Mouse (Mus musculus): ENCODE data around the gene Ptpn3.

The Ptpn3 gene

DNA sequence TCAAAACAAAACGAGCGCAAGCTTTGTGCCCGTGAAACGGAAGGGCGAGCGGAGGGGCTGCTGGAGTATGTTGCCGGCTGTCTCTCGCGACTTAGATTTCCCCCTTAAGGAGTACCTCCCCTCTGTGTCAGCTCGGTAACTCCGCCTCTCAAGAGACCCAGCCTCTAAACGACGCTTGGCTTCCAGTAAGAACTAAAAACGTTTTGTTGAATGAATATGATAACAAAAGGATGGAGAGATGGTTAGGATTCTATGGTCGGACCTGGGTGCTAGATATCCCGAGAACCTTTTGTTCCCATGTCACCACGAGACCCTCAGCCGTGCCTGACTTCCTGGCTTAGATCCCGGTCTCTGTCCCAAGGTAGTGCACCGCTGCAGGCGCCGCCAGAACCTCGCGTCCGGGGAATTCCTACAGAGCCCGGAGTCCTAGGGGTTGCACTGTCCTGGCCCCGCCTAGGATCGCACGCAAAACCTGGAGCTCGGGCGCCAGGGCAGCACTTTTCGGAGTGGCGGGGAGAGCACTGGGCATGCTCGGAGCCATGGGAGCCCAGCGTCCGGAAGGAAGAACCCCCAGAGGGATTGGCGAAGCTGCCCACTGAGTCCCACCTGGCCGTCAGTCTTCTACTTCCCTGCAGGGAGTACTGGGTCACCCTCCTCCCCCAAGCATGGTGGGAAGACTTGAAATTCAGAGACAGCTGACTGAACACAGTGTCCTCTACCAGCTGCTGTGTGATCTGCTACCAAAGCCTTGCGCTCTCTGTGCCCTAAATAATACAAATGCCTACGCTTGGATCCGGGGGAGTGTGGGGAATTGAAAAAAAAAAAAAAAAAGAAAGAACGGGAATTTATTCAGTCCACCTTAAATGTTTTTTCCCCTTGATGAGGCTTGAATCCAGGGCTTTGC is at the start of gene Ptpn3:
Ptpn3 (minus strand) TSS at position 428 of the 904 bp plus-strand sequence.
- DNase-seq (ENCODE audit: low read depth): peak; percentile 75

DNA sequence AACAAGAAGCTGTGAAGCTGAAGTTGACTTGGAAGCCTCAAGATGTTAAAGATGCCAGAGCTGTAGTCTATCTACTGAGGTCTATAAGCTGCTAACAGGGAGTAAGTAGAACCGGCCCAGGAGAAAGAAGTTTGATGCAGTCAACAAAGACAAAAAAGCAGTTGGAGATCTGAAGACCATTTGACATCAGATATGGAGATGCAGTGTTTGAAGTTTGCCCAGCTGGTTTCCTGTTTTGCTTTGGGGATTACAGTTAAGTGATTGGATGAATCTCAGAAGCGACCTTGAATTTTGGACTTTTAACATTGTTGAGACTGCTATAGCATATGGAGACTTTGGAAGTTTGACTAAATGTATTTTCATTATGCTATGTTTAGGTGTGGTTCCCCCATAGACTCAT is 48.9 kb upstream of the Ptpn3 start:
- peak; percentile 3 for DNase-seq (ENCODE audit: low read depth)

DNA sequence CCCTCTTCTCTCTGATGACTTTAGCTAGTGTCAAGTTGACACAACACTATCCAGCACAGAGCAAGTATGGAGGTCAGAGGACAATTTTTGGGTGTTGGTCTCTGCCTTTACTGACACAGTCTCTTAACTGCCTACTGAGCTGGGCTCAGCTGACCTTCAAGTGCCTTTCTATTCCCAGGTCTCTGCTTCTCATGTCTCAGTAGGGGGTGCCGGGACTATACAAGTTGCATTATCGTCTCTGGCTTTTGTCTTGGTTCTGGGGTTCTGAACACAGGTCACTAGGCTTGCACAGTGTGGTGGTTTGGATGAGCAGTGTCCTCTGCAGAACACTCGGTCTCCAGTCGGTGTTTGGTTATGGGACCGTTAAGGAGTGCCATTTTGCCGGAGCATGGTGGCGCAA is 42.4 kb upstream of the Ptpn3 start:
- DNase-seq (ENCODE audit: low read depth): no peak

DNA sequence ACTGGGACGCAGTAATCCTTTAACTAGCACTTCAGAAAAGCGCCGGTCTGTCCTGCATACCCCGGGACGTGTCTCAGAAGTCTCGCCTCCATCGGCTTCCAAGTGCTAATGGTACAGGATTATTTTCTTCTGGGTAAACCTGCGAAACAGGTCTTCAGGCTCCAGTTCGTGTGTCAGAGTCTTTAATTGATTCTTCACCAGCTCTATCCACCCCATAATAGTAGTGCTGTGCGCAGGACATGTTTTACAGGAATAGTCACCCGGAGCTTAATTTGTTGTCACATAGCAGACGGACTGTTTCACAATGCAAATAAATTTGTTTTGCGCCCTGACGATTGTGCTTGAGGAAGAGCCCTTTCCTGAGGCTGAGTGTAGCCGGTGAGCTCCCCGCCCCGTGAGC is 37.3 kb upstream of the Ptpn3 start:
- DNase-seq (ENCODE audit: low read depth): no peak

DNA sequence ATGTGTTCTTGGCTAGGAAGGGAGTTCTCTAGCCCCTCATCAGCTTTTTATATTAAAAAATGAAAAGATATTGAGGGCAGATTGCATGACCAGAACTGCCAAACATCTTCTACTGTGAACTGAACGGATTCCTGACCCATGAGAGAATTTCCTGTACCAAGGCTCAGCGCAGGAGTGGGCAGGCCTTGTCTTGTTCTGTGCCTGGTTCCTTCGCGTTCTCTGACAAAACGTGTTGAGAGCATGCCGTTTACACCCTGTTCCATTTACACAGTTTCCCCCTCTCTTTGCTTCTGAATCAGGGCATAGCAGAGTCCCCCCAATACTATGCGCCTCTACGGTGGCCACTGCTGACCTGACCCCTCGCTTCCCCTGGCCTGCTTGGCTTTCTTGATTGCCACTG is 36.4 kb upstream of the Ptpn3 start:
- no peak for DNase-seq (ENCODE audit: low read depth)

DNA sequence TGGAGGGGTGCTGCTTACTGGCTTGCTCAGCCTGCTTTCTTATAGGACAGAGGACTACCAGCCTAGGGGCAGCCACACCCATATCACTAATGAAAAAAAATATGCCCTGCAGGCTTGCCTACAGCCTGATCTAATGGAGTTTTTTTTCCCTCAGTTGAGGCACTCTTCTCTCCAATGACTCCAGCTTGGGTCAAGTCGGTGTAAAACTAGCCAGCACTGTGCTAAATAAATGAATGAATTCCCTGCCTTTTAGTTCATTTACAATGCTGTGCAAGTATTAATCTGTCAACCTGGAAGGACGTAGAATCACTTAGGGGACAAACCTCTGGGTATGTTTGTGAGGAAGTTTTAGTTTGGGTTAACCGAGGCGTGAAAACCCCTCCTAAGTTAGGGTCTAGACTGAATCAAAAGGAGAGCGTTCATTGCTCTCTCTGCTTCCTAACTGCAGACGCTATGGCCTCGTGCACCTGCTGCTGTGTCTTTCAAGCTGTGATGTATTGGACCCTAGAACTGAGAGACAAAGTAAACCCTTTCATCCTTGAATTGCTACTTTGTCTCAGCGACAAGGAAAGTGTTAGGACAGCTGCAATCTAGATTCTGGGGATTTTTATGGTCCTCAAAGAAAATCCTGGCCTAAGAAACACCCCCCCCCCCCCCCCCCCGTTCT is 33.5 kb upstream of the Ptpn3 start:
- DNase-seq (ENCODE audit: low read depth): no peak

DNA sequence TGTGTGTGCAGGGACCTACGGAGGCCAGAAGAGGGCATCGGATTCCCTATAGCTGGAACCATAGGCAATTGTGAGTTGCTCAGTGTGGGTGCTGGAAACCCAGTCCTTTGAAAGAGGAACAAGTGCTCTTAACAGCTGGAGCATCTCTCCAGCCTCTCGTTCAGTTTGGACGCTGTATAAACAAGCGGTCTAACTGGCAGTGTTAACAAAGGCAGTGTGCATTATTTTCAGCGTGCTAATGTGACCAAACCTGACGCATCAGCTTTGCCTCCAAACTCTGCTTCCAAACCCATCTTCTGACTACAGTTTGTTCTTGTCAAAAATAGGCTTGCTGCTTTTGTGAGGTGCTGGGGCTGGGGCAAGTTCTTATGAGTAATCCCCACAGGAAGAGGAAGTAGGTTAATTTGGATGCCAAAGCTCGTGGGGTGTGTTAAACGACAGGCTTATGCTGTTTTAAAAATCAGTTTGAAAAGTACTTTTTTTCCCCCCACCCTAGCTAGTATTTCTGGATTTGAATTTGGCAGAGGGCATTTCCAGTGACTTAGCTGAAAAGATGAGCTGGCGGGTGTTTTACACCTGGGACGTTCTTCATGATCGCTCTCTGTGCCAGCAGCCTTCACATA is 32.4 kb upstream of the Ptpn3 start:
- DNase-seq (ENCODE audit: low read depth): no peak

DNA sequence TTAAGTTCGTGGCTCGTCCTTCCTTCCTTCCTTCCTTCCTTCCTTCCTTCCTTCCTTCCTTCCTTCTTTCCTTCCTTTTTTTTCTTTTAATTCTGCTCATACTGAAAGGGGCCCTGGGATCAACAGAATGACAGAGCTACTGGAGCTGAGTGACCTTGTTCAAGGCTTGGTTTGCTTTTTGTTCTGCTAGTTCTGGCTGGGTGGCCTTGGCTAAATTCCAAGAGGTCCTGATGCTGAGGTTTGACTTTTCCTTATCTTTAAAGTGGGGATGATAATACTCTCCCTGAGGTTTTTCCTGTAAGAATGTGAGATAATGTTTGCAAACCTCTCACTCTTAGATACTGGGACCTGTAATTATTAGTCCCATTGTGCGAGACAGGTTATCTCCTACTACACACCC is 30.9 kb upstream of the Ptpn3 start:
- DNase-seq (ENCODE audit: low read depth): no peak

DNA sequence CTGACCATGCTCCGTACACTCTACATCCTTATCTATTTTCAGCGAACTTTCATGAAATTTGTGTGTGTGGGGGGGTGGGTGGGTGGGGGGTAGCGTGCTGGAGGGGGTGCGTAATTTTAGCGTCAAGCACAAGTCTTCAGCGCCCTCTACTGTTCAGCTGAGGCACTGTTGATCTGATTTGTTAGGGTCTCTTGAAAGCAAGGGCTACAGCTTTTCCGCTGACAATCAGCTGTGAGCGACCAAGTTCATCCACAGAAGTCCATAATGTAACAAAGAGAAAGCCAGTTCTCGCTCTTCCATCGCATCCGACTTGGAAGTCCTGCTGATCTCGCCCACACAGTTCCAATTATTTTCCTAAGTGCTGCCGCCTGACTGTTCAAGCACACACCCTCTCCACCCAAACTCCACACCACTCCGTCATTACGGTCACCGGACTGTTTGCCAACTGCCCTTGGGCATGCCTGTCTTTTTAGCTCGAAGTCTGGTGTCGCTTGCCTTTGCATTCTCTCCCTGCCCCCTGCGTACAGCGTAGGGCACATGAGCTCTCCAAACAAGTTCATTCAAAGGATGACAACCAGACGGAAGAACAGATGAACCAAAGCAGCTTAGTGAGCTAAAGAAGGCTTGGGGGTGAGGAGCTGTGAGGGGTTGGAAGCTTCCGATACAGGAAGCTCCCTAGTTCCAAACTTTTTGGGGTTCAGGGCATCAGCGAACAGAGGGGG is 19.1 kb upstream of the Ptpn3 start:
- DNase-seq (ENCODE audit: low read depth): peak; percentile 45

DNA sequence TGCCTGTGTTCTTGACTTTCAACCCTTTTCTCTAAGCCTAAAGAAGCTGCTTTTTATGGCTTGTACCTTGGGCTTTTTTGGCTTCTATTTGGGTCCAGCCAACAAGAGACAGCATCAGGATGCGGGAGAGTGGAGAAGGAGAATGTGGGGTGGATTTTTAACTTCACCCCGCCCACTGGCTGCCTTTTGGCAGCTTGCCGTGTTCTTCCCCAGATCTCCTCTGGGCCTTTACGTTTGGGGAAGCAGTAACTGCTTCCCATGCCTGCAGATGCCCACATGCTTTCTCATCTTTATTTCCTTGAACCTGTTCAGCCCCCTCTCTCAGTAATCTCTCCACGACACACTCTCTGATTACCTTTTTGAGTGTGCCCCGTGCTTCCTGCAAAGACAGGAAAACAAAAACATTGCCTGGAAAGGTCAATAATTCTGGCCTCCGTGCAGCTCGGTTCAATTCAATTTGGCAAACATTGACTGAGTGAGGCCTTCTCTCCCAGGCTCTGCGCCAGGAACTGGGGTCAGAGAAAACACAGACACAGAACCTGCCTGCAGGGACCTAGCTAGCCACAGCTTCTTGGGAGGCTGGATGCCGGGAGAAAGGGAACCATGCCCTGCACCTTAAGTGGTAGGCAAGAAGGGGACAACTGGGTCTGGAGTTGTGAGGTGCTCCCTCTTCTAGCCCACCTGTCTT is 17.0 kb upstream of the Ptpn3 start:
- no peak for DNase-seq (ENCODE audit: low read depth)

DNA sequence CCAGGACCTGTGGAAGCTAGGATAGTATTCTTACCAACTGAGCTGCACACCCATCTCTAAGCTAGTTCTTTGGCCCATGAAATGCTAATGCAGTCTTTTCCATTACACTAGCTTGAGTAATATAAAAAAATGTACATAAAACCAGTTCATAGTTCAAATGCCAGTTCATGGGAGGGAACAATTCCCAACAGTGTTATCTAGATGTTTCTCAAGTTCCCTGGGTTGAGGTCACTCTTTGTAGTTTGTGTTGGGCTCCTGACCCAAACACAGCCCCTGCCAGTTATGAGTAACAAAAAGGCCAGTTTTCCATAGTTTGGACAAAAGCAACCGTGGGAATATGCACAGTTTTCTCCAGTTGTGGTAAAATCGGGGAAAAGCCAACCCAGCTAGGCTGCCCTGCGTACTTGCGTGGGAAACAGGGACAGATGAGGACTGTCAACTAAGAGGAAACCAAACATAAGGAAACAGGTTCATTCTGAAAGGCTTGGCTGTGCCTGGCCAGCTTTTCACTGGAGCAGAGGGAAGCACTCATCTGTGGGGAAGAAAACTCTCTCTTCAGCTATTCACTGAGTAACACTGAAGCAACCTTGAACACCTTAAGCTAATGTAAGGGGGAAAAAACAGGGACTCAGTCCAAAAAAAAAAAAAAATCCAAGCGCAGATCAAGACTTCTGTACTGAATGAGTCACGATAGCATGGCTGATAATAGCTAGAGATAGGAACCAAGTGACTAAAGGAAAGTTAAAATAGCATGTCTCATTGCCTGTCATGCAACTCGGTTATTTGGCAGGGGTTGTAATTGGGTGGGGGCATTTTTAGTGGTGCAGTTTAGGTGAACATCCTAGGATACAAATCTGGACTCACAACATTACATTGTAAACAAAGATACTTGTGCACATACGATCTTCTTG is 10.9 kb upstream of the Ptpn3 start:
- DNase-seq (ENCODE audit: low read depth): no peak

DNA sequence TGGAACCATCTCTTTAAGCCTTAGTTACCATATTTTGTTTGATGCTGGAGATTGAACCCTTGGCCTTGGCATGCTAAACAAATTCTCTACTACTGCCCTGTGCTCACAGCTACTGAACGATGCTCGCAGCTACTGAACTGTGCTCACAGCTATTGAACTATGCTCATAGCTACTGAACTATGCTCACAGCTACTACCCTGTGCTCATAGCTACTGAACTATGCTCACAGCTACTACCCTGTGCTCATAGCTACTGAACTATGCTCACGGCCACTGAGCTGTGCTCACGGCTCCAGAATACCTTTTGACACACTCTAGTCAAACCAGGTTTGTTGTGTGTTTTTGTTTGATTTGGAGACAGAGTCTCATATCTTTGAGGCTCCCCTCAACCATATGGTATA is 10.1 kb upstream of the Ptpn3 start:
- DNase-seq (ENCODE audit: low read depth): no peak

DNA sequence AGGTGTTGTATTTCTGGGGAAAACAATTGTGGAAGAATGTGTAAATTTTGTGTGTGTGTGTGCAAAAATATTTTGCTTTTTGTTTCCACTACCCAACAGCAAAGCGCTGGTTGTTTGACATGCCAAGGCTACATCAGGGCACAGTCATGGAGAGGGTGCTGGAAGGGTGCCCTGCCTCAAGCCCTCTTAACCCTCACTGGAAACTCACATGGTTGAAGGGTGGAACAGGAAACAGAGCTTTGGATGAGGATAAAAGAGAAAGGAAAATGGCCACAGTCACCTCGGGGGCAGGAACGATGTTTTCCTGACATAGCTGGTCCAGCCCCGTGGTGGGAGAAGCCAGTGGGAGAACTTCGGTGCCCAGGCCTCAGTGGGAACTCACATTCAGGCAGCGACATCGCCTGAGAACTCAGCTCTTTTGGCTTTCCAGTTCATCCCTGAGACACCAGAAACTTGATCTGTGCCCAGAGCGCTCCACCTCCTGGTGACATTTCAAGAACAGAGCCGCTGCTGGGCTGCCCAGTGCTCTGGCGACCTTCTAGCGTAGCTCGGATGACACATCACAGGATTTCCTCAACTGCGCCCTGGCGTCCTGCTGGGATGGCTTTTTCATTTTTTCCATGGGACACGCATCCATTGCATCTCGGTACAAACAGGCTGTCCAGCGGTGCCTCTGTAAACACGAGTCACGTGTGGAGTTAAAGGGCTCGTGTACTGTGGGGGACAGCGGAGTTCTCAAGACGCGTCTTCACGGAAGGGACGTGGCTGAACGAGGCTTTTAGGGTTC is 6.8 kb upstream of the Ptpn3 start:
- DNase-seq (ENCODE audit: low read depth): no peak

DNA sequence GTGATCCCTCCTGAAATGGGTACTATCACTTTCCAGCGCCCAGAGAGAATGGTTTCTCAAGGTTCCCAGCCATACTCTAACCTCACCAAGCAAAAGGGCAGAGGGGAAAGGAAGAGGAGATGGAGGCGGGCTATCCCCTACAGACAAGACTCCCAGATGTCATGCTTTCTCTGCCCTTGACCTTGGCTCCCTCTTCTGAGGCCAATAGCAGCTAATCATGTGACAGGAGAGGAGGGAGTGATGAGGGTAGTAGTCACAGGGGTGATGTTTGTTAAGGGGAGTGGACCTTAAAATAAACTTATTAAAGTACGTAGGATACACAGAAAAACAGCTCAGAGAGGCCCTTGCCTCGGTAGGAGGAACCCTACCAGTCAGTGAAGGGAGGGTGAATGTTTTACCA is 6.1 kb upstream of the Ptpn3 start:
- no peak for DNase-seq (ENCODE audit: low read depth)

DNA sequence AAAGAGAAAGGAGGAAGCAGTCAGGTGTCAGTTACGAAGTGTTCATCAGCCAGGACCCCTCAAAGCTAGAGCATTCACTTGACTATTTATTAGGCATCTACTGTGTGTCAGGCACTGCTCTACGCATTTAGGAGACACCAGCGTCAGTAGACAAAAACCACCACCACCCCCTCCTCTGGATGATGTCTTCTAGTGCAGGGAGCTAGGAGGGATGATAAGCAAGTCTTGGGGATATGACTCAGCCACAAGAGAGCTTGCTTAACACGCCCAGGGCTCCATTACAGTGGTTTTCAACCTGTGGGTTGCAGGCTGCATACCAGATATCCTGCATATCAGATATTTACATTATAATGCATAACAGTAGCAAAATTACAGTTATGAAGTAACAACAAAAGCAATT is 4.6 kb upstream of the Ptpn3 start:
- DNase-seq (ENCODE audit: low read depth): peak; percentile 43

DNA sequence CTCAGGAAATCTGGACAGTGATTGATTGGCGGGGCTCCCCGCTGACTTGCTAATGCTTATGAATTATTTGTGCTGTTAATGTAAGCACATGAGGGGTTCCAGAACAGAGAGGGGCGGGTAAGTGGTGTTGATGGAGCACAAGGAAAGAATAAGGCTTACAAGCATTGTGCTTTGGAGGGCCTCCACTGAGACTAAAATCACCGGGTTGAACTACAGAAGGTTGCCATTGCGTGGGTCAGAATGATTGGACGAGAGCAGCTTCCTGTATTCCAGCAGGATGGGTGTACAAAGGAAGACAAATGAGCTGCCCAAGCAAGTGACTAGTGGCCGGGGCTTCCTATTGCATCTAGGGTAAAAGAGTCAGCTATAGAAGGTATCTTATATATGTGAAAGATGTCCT is 4.0 kb upstream of the Ptpn3 start:
- no peak for DNase-seq (ENCODE audit: low read depth)

DNA sequence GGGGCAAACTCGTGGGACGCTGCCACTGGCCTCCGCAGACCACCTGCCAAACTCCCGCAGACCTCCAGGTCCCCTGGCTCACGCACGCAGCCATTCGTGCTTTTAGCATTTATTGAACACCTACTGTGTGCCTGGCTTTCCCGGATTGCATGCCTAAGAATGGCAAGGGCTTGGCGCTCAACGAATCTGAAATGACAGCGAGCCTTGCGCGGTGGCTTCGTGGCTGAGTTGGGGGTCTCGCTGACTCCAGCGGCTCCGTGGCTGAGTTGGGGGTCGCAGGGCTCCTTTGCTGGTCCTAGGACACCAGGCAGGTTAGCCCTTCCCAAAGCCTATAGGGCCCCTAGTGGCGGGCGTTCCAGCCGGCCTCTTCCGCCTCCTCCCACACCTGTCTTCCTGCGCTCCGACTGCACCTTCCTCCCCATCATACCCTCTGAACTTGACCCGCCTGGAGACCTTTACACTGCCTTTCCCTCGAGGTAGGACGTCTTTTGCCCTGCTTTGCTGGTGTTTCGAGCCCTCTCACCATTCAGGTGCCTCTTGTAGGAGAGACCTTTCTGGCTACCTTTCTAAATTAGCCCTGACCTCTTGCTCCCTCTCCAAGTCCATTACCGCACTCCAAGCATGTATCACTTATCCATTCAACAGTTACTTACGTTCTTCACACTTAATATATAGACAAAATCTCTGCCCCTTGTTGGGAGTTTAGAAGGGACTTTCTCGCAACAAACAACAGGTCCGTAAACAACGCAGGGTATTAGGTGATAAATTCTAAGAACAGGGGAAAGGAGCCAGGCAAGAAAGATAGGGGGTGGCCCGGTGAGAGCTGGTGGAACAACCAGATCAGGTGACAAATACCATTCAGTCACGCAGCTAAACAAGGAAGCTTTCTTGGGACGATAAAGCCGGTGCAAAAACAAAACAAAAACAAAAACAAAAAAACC is 898 bp downstream of the Ptpn3 start:
- peak; percentile 71 for DNase-seq (ENCODE audit: low read depth)

DNA sequence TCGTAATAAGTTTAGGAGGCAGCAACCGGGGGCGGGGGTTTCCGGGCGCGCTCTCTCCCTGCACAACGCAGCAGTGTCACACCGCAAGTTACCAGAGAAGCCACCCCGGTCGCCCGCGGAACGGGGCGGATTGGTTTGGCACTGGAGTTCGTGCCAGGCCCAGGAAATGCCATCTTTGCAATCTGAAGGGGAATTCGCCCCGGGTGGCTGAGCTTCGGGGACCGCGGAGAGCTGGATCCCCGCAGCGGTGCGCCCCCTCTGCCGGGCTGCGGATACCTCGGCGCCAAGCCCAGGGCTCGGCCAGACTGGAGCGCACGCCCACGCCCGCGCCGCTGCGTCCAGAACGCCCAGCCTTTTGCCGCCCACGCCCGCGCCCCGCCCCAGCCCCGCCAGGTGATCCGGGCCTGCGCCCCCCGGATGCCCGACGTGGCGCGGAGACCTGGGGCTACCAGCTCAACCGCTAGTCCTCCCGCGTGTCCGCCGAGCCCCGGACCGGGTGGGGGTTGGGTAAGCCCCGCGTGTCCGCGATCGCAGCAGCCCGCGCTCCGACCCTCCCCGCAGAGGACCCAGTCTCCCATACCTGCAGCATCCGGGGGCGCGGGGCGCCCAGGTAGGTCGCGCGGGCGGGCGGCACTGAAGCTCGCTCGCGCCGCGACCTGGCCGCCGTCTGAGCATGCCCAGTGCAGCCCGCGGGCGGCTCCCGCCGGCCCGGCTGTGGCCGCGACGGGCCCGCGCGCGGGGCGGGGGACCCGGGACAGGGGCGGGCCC is 1.8 kb downstream of the Ptpn3 start:
- DNase-seq (ENCODE audit: low read depth): peak; percentile 80
